Mouse (Mus musculus) hindbrain, embryonic 15.5 days (tissue): Measurements from ENCODE around the gene Ccr3. TPM values are rescaled to one million over a fixed set of nuclear protein-coding genes. Genes with fewer than 3 reads are reported as not detected.

Source experiments
- ATAC-seq: fragments of 200-750 bp; cut with Nextera tagmentation; 2 replicates; pipeline ENCODE4 v1.8.0; 2017; ENCODE audit warnings: low read depth, moderate number of reproducible peaks, moderate TSS enrichment; ENCODE audit not compliant: low FRiP score
- H3K27ac ChIP-seq: fragments of 300-500 bp; sonication (generic); replicated peaks from 2 replicates; pipeline ENCODE4 v1.5.1; 2015; ENCODE audit warnings: mild to moderate bottlenecking, inconsistent platforms
- H3K27me3 ChIP-seq: fragments of 300-500 bp; sonication (generic); 2 replicates; pipeline ENCODE4 v1.6.1; 2015; ENCODE audit warnings: control low read depth, inconsistent platforms
- H3K36me3 ChIP-seq: fragments of 300-500 bp; sonication (generic); 2 replicates; pipeline ENCODE4 v1.6.1; 2015; ENCODE audit warnings: control low read depth, inconsistent platforms
- H3K4me1 ChIP-seq: fragments of 300-500 bp; sonication (generic); replicated peaks from 2 replicates; pipeline ENCODE4 v1.6.1; 2015; ENCODE audit warnings: control low read depth, inconsistent platforms
- H3K4me2 ChIP-seq: fragments of 300-500 bp; sonication (generic); 2 replicates; pipeline ENCODE4 v1.6.1; 2015; ENCODE audit warnings: moderate library complexity, mild to moderate bottlenecking, inconsistent platforms
- H3K4me3 ChIP-seq: fragments of 300-500 bp; sonication (generic); 2 replicates; pipeline ENCODE4 v1.5.1; 2015; ENCODE audit warnings: mild to moderate bottlenecking, inconsistent platforms
- H3K9ac ChIP-seq: fragments of 300-500 bp; sonication (generic); 2 replicates; pipeline ENCODE4 v1.6.1; 2015; ENCODE audit warnings: inconsistent platforms
- H3K9me3 ChIP-seq: fragments of 300-500 bp; sonication (generic); 2 replicates; pipeline ENCODE4 v1.6.1; 2016; ENCODE audit warnings: control low read depth, inconsistent platforms
- WGBS: fragments of 180-500 bp; shearing (Covaris S2); methylation state at CpG from one replicate; pipeline ENCODE4 v1.1.7; 2015; 5-methylcytosine and 5-hydroxymethylcytosine counted together
- polyA plus RNA-seq: library from polyadenylated mRNA; unstranded; fragments of >200 nt; fragmentation: Nextera tagmentation; extraction: Ambion mirVana; gene quantifications from 2 replicates; pipeline ENCODE4 v1.2.1, GENCODE M21; 2015

Ccr3 gene
- polyA plus RNA-seq, 1 experiment from 2014 or later = not detected

DNA sequence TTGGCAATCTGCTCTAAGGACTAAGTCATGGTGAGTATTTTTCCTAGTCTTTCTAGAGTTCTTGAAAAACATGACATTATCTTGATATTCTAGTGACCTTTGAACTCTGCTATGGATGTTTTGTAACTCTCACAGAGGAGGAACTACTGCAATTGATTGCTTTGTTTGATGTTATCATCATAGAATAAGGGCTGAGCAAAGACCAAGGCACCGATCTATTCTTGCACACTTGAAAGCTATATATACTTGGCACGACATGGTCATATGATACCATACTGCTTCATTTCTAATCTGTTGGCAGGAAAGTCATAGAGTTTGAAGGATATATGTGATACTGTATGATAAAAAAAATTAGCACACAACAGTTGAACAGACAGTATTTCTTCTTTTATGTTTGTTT, 22.0 kb upstream of the Ccr3 start:
- Histone ChIP-seq H3K27me3 (no peaks in the 10 kb centered on the region), H3K36me3 (no peaks in the 10 kb centered on the region), H3K9ac (no peak overlapping the region), H3K9me3 (no peaks in the 10 kb centered on the region), H3K4me3 (no peak overlapping the region), H3K27ac (no peak overlapping the region), H3K4me1 (no peaks in the 10 kb centered on the region), H3K4me2 (no peak overlapping the region)
- WGBS = 87% methylated on average over 2 of the region's 2 CpGs
- no peak for ATAC-seq

DNA sequence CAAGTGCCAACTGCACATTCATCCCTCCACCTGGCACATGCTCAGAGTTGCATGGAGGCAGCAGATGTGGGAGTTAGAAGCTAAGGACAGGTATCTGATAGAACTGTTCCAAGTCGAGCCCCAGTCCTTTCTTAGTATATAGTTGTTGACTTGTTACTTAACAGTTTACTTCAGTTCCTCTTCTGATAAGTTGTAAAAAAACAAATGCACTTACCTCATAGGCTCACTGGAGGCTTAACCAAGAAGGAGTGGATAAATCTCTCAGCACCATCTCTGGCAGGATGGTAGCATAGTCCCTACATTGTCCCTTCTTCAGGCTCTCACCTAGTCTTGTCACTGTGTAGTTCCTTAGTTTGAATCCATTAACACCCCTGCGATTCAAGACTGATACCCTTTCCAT, 9.1 kb upstream of the Ccr3 start:
- Histone ChIP-seq H3K9ac (no peak overlapping the region), H3K4me3 (no peak overlapping the region), H3K4me1 (no peaks in the 10 kb centered on the region), H3K9me3 (no peaks in the 10 kb centered on the region), H3K27me3 (no peaks in the 10 kb centered on the region), H3K4me2 (no peak overlapping the region), H3K36me3 (no peaks in the 10 kb centered on the region), H3K27ac (no peak overlapping the region)
- 90% methylated on average over 2 of the region's 2 CpGs for WGBS
- ATAC-seq = no peak

DNA sequence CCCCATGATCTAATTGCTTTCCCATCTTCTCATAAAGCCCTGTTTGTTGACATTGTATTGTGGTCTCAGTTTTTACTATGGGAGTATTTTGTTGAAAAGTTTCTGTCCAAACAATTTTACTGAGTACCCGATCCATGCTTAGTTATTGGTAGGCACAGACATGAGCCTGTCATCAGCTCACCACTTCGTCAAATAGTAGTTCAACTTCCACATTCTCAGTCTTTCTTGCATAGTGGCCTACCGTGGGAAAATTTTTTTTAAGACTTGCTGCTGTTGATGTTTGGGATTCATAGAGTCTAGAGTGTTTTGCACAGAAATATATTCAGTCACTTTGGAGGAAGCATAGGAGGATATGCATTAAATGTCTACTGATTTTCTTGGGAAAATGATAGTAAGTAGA, 8.5 kb upstream of the Ccr3 start:
- ATAC-seq = no peak
- Histone ChIP-seq H3K4me2 (no peak overlapping the region), H3K36me3 (no peaks in the 10 kb centered on the region), H3K9me3 (no peaks in the 10 kb centered on the region), H3K4me1 (no peaks in the 10 kb centered on the region), H3K27me3 (no peaks in the 10 kb centered on the region), H3K4me3 (no peak overlapping the region), H3K27ac (no peak overlapping the region), H3K9ac (no peak overlapping the region)
- 88% methylated on average over 3 of the region's 3 CpGs for WGBS

DNA sequence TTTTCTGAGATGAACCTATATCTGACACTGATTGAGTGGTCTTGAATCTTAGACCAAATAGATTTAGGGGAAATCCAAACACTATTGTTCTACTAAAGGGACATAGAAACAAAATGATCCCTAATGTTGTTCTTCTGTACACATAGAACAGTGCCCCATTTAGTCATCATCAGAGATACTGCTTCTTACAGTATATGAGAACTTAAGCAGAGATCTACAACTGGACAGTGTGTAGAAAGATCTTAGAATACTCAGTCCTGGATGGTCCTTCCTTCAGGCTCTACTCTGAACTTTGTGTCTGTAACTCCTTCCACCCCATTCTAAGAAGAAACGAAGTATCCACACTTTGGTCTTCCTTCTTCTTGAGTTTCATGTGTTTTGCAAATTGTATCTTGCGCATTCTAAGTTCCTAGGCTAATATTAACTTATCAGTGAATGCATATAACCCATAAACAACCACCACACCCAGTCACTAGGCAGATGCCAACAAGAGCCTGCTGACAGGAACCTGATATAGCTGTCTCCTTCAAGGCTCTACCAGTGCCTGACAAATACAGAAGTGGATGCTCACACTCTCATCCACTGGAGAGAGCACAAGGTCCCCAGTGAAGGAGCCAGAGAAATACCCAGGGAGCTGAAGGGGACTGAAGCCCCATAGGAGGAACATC, 6.7 kb upstream of the Ccr3 start:
- Histone ChIP-seq H3K9ac (no peak overlapping the region), H3K4me3 (no peak overlapping the region), H3K4me2 (no peak overlapping the region), H3K9me3 (no peaks in the 10 kb centered on the region), H3K27ac (no peak overlapping the region), H3K27me3 (no peaks in the 10 kb centered on the region), H3K36me3 (no peaks in the 10 kb centered on the region), H3K4me1 (no peaks in the 10 kb centered on the region)
- no peak for ATAC-seq
- 84% methylated on average over 2 of the region's 2 CpGs for WGBS

DNA sequence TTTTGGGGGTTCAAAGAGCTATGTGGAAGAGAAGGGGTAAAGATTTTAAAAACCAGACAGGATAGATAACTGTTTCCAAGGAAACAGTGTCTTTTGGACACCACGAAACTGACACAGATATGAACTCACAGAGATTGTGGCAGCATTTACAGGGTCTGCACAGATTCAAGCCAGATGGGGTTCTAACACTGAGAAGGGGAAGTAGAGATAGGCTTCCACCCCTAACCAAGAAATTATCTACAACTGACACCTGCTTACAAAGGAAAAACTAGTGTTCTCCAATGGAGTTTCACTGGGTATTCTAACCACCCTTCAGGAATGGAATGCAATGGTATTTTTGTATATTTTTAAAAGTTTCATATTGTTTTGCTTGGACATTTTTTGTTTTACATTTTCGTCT, 5.7 kb upstream of the Ccr3 start:
- no peak for ATAC-seq
- Histone ChIP-seq H3K4me3 (no peak overlapping the region), H3K27me3 (no peaks in the 10 kb centered on the region), H3K9ac (no peak overlapping the region), H3K36me3 (no peaks in the 10 kb centered on the region), H3K4me2 (no peak overlapping the region), H3K4me1 (no peaks in the 10 kb centered on the region), H3K9me3 (no peaks in the 10 kb centered on the region), H3K27ac (no peak overlapping the region)
- WGBS = 77% methylated on average over 2 of the region's 2 CpGs

DNA sequence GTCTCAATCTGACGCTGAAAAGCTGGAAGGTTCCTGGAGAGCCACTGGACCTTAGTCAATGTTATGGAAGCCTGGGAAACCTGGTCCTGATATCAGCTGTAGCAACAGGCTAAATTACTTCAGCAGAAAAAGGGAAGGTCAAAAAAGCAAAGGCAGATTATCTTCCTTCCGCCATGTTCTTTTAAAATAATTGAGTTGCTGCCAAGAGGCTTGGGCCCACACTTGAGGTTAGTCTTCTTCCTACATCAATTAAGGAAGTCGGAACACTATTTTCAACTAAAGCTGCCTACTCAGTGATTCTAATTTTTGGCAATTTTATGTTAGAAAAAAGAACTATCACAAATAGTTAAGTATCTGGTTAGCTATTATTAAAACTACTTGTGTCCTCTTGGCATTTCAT, 1.9 kb upstream of the Ccr3 start:
- WGBS = 90% methylated on average over 3 of the region's 3 CpGs
- Histone ChIP-seq H3K4me2 (no peak overlapping the region), H3K36me3 (no peaks in the 10 kb centered on the region), H3K4me1 (no peaks in the 10 kb centered on the region), H3K27me3 (no peaks in the 10 kb centered on the region), H3K4me3 (no peak overlapping the region), H3K9ac (no peak overlapping the region), H3K27ac (no peak overlapping the region), H3K9me3 (no peaks in the 10 kb centered on the region)
- ATAC-seq = no peak

DNA sequence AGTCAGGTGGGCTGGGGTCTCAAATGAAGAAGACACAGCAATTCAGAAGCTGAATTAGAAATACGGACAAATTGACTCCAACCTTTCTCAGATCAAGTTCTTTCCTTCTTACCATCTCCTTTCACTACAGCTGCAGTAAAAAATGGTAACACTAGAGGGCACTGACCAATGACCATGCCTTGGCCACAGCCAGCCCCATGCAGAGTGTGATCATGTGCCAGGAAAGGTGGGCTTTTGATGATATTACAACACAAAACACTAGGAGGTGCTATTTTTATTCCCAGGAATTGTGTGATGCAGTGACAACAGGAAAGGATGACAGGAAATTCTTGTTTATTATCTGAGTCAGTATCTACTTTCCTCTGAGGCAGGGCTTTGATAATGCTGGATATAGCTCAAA, 11.6 kb downstream of the Ccr3 start:
- Histone ChIP-seq H3K4me1 (no peaks in the 10 kb centered on the region), H3K4me3 (no peak overlapping the region), H3K4me2 (no peak overlapping the region), H3K27ac (no peak overlapping the region), H3K9me3 (no peaks in the 10 kb centered on the region), H3K9ac (no peak overlapping the region), H3K36me3 (no peaks in the 10 kb centered on the region), H3K27me3 (no peaks in the 10 kb centered on the region)
- WGBS = 75% methylated on average over 1 of the region's 1 CpGs
- ATAC-seq = no peak

DNA sequence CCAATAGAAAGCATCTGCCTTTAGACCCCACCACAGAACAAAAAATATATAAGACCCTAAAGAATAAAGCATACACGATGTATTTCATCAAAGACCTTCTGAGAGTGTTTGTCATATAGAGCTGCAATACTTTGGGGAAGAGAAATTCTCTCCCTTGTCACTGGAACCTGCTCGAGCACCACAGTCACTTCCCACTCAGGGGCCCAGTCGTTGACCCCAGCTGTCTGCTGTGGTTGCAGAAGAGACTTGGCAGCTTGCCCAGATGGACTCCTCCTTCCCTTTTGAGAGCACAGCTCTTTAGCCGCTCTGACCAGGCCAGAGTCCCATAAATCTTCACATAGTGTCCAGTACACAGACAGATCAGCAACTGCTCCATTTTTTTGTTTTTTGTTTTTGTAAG, 15.9 kb downstream of the Ccr3 start:
- H3K9me3 ChIP-seq = no peaks in the 10 kb centered on the region
- H3K4me3 ChIP-seq = no peak overlapping the region
- no peak overlapping the region for H3K27ac ChIP-seq
- no peaks in the 10 kb centered on the region for H3K27me3 ChIP-seq
- no peak overlapping the region for H3K4me2 ChIP-seq
- H3K36me3 ChIP-seq = no peaks in the 10 kb centered on the region
- no peak for ATAC-seq
- H3K9ac ChIP-seq = no peak overlapping the region
- H3K4me1 ChIP-seq = no peaks in the 10 kb centered on the region
- WGBS = 36% methylated on average over 4 of the region's 4 CpGs

DNA sequence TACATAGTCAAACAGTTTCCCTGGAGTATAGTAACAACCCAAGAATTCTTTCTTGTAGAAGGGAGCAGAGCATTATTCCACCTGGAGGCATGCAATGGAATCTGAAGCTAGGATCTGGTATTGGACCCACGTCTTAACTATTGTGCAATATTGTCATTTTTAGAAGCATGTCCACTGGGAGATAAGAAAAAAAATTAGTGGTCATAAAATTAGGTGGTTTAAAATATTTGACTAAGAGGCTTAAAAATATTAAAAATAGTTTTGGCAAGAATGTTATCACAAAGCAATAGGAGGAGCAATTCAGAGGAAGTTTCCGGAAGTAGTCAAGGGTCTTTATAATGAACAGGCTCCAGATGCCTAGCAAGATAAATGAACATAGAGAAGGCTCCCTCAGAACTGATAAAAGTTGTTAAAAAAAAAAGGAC, 16.4 kb downstream of the Ccr3 start:
- no peak for ATAC-seq
- WGBS = 69% methylated on average over 2 of the region's 2 CpGs
- no peaks in the 10 kb centered on the region for H3K9me3 ChIP-seq
- no peak overlapping the region for H3K27ac ChIP-seq
- no peak overlapping the region for H3K9ac ChIP-seq
- no peak overlapping the region for H3K4me2 ChIP-seq
- H3K4me3 ChIP-seq = no peak overlapping the region
- H3K4me1 ChIP-seq = no peaks in the 10 kb centered on the region
- no peaks in the 10 kb centered on the region for H3K36me3 ChIP-seq
- no peaks in the 10 kb centered on the region for H3K27me3 ChIP-seq

DNA sequence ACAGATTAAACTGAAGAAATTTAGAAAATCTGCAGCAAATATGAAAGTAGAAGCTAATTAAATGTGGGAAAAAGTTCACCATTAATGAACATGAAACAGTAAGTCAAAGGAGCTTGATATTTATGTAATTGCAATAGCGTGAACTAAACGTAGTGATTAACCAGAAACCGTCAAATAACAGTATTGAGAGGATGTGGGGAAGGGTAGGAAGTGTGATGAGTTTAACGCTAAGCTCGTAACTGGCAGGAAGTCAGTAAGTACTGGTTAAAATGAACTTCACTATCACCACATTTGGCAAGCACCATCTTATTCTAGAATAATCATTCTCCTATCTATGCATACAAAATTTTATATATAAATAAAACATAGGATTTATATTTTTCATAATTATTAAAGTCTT, 17.2 kb downstream of the Ccr3 start:
- H3K9ac ChIP-seq = no peak overlapping the region
- no peak overlapping the region for H3K27ac ChIP-seq
- 93% methylated on average over 5 of the region's 5 CpGs for WGBS
- H3K9me3 ChIP-seq = no peaks in the 10 kb centered on the region
- no peak for ATAC-seq
- no peak overlapping the region for H3K4me2 ChIP-seq
- no peaks in the 10 kb centered on the region for H3K4me1 ChIP-seq
- H3K36me3 ChIP-seq = no peaks in the 10 kb centered on the region
- no peaks in the 10 kb centered on the region for H3K27me3 ChIP-seq
- no peak overlapping the region for H3K4me3 ChIP-seq

DNA sequence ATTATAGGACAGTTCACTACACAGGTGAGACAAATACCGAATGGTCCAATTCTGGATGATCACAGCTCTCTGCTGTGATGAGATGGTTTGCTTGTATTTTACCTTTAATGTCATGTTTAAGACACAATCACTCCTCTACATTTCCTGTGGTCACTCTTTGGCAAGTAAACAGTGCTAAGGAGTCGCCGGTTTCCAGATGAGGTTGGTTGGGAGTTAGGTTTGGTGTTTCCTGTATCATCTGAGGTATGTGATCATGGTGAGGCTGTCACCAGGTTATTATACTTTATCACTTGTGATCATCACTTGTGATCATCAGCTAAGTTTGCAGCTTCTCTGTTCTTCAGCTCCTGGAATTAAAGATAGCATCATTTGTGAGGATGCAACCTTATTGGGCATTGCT, 19.2 kb downstream of the Ccr3 start:
- H3K9me3 ChIP-seq = no peaks in the 10 kb centered on the region
- no peak overlapping the region for H3K4me3 ChIP-seq
- WGBS = 93% methylated on average over 3 of the region's 3 CpGs
- H3K36me3 ChIP-seq = no peaks in the 10 kb centered on the region
- no peak for ATAC-seq
- H3K9ac ChIP-seq = no peak overlapping the region
- H3K27ac ChIP-seq = no peak overlapping the region
- H3K4me2 ChIP-seq = no peak overlapping the region
- H3K27me3 ChIP-seq = no peaks in the 10 kb centered on the region
- H3K4me1 ChIP-seq = no peaks in the 10 kb centered on the region

DNA sequence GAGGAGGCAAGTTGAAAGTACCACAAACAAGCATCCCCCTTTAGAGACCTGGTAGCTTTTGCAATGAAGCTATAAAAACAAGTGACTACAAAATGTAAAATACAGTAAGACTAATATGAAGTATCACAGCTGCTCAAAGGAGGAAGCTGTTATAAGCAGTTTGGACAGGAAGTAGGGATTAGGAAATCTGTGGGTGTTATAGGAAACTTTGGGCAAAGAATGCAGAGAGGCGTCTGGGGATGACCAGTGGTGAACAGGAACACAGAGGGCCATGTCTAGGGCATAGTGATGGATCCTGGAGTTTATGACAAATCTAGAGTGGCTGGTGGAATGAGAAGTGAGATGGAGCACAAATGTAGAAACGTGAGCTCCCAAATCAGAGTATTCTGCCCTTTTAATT, 31.8 kb downstream of the Ccr3 start:
- H3K4me2 ChIP-seq = no peak overlapping the region
- 66% methylated on average over 2 of the region's 2 CpGs for WGBS
- ATAC-seq = no peak
- H3K27ac ChIP-seq = no peak overlapping the region
- H3K9ac ChIP-seq = no peak overlapping the region
- H3K4me1 ChIP-seq = no peaks in the 10 kb centered on the region
- H3K9me3 ChIP-seq = no peaks in the 10 kb centered on the region
- H3K4me3 ChIP-seq = no peak overlapping the region
- no peaks in the 10 kb centered on the region for H3K27me3 ChIP-seq
- H3K36me3 ChIP-seq = no peaks in the 10 kb centered on the region

DNA sequence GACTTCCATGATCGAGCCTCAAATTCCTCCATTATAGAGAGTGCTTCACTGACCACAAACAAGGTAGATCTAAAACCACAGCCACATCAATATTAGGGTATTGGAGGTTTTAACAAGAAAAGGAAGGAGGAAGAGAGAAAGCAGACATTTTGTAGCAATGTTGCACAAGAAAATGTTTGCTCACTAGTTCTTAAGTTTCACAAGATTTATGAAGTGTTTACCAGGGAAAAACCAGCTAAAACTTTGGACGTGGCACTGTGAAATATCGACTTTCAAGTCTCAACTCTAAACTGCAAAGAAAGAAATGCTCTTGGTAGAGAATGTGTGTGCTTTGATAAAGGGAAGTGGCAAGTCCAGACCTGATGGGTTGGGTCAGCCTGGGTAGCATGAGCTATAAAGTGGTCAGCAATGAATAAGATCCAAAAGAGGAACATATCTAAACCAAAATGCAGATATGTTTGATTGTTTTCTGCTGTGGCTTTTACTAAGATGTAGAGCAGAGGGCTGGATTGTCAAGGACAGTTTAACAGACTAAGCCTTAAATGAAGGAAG, 34.5 kb downstream of the Ccr3 start:
- H3K4me2 ChIP-seq = no peak overlapping the region
- WGBS = 87% methylated on average over 3 of the region's 3 CpGs
- no peak overlapping the region for H3K9ac ChIP-seq
- H3K4me3 ChIP-seq = no peak overlapping the region
- no peaks in the 10 kb centered on the region for H3K27me3 ChIP-seq
- no peaks in the 10 kb centered on the region for H3K4me1 ChIP-seq
- H3K36me3 ChIP-seq = no peaks in the 10 kb centered on the region
- ATAC-seq = no peak
- H3K27ac ChIP-seq = no peak overlapping the region
- no peaks in the 10 kb centered on the region for H3K9me3 ChIP-seq
